Mouse (Mus musculus): ENCODE data around the gene Clec5a. TPM values are rescaled to one million over a fixed set of nuclear protein-coding genes. Genes with fewer than 3 reads are reported as not detected.
A peak's percentile ranks its signal among the peaks of the same experiment; 100 is the strongest.

Gene Clec5a
- not detected in 2 replicates for total RNA-seq (2012; rRNA removed)
- polyA plus RNA-seq (2012; ENCODE audit: insufficient read depth in 1 of 2, insufficient read length in 2 of 2, low read depth in 1 of 2, low replicate concordance in 2 of 2, missing spikeins in 1 of 2), result not detected

DNA sequence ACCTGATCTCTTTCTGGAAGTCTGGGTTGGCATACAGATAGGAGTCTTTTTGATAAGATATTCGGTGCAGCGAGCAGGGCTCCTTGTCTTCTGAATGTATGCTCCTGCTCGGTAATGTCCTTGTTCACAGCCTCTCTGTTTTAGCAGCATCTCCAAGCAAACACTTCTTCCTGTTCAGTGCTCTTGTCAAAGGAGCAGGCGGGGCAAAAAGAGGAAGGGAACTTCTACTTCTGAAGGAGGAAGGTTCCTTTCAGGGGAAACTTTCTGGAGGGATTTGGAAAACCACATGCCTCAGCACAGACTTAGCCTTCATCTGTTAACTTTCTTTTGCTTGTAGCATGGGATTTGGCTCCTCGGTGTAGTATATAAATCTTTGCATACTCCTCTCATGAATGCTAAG, at the start of gene Clec5a:
TSS of gene Clec5a (minus strand) at position 177 of the 400 bp plus-strand sequence.
- H3K27ac ChIP-seq (ENCODE audit: control insufficient read depth, low read depth, low read length), result no peak within 1 kb of the TSS
- peak; percentile 6 for DNase-seq (ENCODE audit: low read depth, low spot score)
- H3K4me3 ChIP-seq (ENCODE audit: control insufficient read depth in 1 of 2, insufficient read depth in 1 of 2, low read depth in 2 of 2, low read length in 2 of 2), result no peak within 1 kb of the TSS

DNA sequence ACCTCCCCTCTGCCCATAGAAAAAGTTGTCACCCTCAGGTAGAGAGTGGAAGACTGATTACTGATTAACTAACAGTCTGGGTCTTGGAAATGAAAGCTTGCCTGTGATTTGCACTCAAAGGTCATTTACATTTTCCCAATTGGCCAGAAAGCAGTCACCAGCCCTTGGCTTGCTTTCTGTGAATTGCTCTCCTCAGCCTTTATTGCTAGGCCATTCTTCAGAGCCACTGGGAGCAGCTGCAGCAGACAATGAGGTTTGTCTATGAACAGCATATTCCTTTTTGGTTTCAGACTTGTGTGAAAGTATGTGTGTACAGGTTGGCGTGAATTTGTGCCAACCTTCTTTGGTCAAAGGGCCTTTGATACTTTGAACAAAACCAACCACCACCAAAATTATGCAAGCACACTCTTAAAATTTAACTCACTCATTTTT, 49.0 kb upstream of the Clec5a start:
- no peaks in the 10 kb centered on the region for H3K27me3 ChIP-seq (ENCODE audit: control insufficient read depth in 1 of 2, insufficient read depth in 2 of 2, low read length in 2 of 2)
- no peak overlapping the region for H3K27ac ChIP-seq (ENCODE audit: control insufficient read depth, low read depth, low read length)
- H3K36me3 ChIP-seq (ENCODE audit: control insufficient read depth in 1 of 2, insufficient read depth in 2 of 2, low read length in 2 of 2), result no peaks in the 10 kb centered on the region
- DNase-seq (ENCODE audit: low read depth, low spot score), result no peak
- H3K9ac ChIP-seq (ENCODE audit: control insufficient read depth, low read depth, low read length, poor library complexity, severe bottlenecking), result no peak overlapping the region
- no peaks in the 10 kb centered on the region for H3K79me2 ChIP-seq (ENCODE audit: control insufficient read depth, insufficient read depth, low read length, poor library complexity)
- no peaks in the 10 kb centered on the region for H3K4me1 ChIP-seq (ENCODE audit: control insufficient read depth in 1 of 2, insufficient read depth in 2 of 2, low read length in 2 of 2)
- H3K4me3 ChIP-seq (ENCODE audit: control insufficient read depth in 1 of 2, insufficient read depth in 1 of 2, low read depth in 2 of 2, low read length in 2 of 2), result no peak overlapping the region
- no peaks in the 10 kb centered on the region for H3K9me3 ChIP-seq (replicated peaks; ENCODE audit: insufficient read depth, low read length)
- TF ChIP-seq NELFE (IDR thresholded peaks at IDR 0.05; ENCODE audit: low read depth, low read length) (no peak), ZMIZ1 (IDR thresholded peaks at IDR 0.05; ENCODE audit: low read depth, low read length) (no peak), RCOR1 (IDR thresholded peaks at IDR 0.05; ENCODE audit: low read depth, low read length) (no peak), POLR2A (IDR thresholded peaks at IDR 0.05; ENCODE audit: control insufficient read depth in 1 of 2, insufficient read depth in 1 of 2, low read depth in 1 of 2, low read length in 2 of 2, poor library complexity in 1 of 2) (no peak), ZC3H11A (IDR thresholded peaks at IDR 0.05; ENCODE audit: low read depth, low read length) (no peak), TAL1 (IDR thresholded peaks at IDR 0.05; ENCODE audit: low read length) (no peak), E2F4 (IDR thresholded peaks at IDR 0.05; ENCODE audit: borderline replicate concordance, low read depth, low read length) (no peak), EP300 (IDR thresholded peaks at IDR 0.05; ENCODE audit: low read depth in 1 of 2, low read length in 2 of 2) (no peak), TBP (IDR thresholded peaks at IDR 0.05; ENCODE audit: low read depth, low read length) (no peak), GATA1 (IDR thresholded peaks at IDR 0.05; ENCODE audit: low read depth, low read length) (no peak), CHD2 (IDR thresholded peaks at IDR 0.05; ENCODE audit: low read length) (no peak)

More for the DNA sequence above, at the start of gene Clec5a:
- no peak within 1 kb of the TSS for H3K9ac ChIP-seq (ENCODE audit: control insufficient read depth, low read depth, low read length, poor library complexity, severe bottlenecking)
- H3K79me2 ChIP-seq (ENCODE audit: control insufficient read depth, insufficient read depth, low read length, poor library complexity), result no peaks in the 10 kb centered on the region
- no peaks in the 10 kb centered on the region for H3K4me1 ChIP-seq (ENCODE audit: control insufficient read depth in 1 of 2, insufficient read depth in 2 of 2, low read length in 2 of 2)
- H3K36me3 ChIP-seq (ENCODE audit: control insufficient read depth in 1 of 2, insufficient read depth in 2 of 2, low read length in 2 of 2), result no peaks in the 10 kb centered on the region
- H3K27me3 ChIP-seq (ENCODE audit: control insufficient read depth in 1 of 2, insufficient read depth in 2 of 2, low read length in 2 of 2), result no peaks in the 10 kb centered on the region
- H3K9me3 ChIP-seq (replicated peaks; ENCODE audit: insufficient read depth, low read length), result no peaks in the 10 kb centered on the region
- TF ChIP-seq RAD21 (IDR thresholded peaks at IDR 0.05; ENCODE audit: low read depth, low read length), result no peak
- TF ChIP-seq USF1 (IDR thresholded peaks at IDR 0.05; ENCODE audit: low read depth, low read length), result no peak
- TF ChIP-seq TAL1 (IDR thresholded peaks at IDR 0.05; ENCODE audit: low read length), result no peak
- TF ChIP-seq TCF12 (IDR thresholded peaks at IDR 0.05; ENCODE audit: low read depth, low read length), result no peak
- TF ChIP-seq SIN3A (IDR thresholded peaks at IDR 0.05; ENCODE audit: low read length), result no peak
- no peak for TF ChIP-seq USF2 (IDR thresholded peaks at IDR 0.05; ENCODE audit: borderline replicate concordance in 1 of 2, insufficient read depth in 1 of 2, low read depth in 1 of 2, low read length in 2 of 2)

Data from MEL (cell line).